Mouse (Mus musculus) cerebellum, adult 11-12 months (tissue): ENCODE data around the gene Zfp385b.

Experiments
- DNase-seq: peaks from one replicate; pipeline ENCODE4 v3.0.0; 2022

Zfp385b gene

DNA sequence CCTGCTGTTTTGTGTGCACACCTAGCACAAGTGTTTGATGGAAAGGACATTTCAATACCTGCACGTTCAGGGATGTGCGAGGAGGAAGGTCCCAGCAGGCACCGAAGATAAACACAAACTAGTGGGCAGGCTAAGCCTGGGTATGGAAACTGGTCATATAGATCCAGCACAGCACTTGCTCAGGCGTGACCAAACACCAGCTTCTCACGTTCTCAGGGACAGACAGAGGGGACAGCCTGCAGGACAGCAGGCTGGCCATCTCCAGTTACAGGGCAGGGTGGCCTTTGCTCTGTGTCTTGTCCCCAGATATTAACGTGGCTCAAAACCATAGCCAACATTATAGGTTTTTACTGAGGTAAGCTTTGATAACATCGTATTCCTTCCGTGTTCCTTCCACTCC lies 128.3 kb downstream of the Zfp385b start:
- no peak for DNase-seq

DNA sequence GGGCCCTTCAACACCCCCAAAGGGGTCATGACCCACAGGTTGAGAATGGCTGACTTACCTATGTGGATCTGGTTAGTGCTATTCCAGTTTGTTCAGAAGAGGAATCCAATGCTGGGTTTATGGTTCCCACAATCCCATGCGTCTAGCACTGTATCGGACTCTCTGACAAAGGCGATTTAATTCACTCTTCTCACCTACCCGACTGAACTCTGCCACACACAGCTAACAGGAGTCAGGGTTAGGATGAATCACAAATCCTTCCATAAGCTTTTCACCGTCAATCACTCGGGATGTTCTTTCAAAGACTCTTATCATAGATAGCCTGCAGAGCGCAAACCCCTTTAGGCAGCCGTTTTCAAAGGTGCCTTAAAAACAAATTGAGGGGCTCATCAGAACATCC lies 129.1 kb downstream of the Zfp385b start:
- DNase-seq = no peak

DNA sequence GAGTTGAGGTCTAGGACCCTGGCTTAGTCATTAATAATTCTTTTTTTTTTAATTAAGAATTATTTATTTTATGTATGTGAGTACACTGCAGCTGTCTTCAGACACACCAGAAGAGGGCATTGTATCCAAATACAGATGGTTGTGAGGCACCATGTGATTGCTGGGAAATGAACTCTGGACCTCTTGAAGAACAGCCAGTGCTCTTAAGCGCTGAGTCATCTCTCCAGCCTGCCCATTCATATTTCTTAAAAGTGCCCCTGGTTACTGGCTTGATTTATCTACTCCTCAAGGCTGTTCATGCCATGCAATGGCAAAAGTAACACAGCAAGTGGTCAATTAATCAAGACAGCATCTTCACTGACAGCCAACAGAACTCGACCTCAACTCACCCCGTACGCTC lies 130.8 kb downstream of the Zfp385b start:
- no peak for DNase-seq

DNA sequence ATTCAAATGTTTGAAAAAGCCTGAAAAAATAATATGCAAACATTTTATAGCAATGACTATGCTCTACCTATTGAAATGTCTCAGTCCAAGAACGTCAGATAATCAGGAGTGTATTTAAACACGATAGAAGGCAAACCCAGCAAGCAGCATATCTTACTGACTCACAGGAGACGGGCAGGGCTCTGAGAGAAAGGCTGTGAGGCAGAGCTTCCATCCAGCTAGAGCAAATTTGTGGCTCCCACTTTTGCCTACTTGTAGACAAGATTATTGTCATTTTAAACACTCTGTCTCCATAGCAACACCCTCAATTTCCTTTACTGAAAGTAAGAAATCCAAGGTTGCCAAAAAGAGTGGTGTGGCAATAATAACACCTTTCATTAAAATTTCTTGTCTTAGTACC lies 135.4 kb downstream of the Zfp385b start:
- DNase-seq = no peak

DNA sequence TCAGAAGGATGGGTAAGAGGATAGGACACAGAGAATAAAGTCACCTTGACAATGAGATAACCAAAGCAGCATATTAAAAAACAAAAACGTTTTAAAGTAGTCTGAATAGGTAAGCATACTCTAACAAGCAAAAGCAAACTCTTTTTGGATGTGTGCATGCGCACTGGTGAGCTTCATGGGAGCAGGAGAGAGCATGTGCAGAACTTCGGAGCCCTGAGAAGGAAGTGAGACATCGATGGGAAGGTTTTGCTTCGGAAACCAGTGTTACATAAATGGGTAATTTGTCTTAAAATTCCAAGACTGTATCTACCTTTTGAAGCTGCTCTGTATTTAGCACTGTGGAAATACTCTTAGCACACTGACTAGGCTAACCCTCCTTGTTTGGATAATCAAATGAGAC lies 137.2 kb downstream of the Zfp385b start:
- no peak for DNase-seq

DNA sequence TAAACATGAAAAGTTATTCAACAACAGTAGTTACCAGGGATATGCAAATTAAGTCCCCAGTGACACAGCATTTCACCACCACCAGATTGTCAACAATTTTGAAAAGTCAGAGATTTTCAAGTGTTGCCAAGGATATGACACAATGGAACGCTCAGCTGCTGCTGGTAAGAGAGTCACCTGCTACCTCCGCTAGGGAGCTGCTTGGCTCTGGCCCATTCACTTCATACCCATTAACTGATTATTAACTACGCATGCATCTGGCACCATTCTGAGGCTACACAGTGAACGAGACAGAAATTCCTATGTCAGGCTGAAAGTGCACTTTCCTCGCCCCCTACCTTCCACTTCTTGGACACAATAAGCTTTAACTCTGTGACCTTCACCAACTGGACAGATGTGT lies 137.7 kb downstream of the Zfp385b start:
- DNase-seq = peak; percentile 38

DNA sequence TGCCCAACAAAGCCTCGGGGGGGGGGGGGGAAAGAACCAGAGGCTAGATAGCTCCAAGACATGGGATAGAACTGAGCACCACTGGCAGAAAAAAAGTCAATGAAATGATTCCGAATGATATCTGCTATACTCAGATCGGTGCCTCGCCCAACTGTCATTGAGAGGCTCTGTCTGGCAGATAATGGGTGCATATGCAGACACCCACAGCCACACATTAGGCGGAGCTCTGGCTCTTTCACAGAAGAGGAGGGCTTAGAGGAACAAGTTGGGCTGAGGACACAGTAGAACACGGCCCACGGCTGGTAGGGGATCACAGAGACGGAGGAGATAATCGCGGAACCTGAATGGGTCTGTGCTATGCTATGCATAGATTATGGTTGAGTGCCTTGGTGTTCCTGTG lies 145.7 kb downstream of the Zfp385b start:
- no peak for DNase-seq

DNA sequence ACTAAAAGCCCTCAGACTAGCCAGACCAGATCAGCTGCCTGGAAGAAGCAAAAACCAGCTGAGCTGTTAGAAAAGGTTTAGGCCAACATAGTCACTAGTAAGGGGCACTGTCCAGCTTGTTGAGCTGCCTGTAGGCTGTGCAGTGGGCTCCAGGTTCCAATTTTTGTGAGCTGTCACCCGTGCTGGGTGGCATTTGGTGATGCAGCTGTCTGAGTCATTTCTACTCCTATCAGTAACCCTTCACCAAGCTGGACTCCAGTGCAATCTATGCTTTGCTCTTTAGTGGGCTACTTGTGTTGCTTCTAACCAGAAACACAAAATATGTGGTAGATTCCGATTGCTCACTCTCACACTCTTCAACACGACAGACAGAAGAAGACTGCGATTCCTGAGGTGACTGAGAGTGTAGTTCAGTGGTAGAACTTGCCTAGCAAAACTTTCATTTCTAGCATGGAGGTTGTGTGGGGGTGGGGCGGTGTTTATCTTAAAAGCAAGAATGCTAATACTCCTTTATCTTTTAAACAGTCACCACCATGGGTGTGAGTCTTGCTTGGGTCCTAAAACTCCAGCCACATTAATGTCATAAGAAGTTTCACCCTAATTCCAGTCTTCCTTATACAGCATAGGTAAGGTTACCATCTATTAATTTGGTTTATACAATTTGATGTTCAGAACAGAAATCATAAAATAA lies 147.1 kb downstream of the Zfp385b start:
- no peak for DNase-seq

DNA sequence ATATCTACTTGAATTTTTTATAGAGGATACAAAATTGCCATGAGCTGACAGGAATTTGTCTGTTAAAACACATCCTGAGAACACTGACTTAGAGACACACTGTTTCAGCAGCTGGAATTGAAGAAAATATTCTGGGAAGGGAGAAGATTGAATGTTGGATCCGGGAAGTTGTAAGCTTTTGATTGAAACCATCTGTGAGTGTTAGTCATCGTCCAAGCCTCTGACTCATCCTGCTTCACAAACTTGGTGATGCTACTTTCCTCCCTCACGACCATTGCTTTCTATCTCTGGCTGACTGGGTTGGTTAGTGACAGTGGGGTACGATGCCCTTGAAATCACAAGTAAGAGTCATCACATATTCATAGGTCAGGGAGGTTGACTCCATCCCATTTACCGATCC lies 157.3 kb downstream of the Zfp385b start:
- DNase-seq = no peak

DNA sequence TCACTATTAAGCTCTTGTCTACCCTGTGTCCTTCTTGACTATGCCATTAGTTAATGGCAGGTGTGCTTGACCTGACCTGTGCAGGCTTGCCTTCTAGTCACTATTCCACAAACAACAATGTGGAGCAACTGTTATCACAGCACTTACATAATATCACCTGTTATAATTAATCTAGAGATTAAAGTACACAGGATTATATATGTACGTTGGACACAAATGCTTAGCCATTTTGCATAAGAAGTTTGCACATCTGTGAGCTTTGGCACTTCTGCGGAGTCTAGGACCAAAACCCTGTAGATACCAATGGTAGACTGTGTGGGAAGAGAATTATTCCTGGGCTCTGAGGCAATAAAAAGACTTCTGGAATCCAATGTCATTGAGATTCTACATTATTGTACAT lies 165.8 kb downstream of the Zfp385b start:
- DNase-seq = no peak

DNA sequence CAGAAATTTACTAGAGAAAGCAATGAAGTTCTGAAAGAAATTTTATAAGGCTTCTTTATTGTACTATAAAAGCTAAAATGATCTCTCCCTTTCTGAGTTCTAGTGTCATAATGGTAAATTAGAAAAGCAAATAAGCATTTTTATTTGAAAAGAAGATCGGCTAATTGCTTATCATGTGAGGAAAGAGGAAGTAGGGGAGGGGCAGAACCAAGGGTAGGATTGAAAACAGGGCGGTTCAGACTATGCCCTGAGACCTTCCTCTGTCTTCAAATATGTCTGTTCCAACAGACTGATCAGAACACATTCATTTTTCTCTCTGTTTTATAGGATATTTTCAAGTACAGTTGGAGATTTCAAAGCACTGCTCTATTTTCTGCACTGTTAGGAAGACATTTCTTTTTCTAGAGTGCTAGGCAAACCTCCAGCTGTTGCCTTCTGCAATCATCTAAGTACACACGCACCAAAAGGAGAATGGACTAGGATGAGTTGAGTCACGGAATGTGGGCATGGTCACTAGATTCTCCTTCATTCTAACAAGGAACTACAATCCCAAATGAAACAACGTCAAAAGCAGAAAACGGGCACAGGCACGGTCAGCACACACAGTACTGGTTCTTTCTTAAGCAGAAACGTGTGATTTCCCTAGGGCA lies 177.8 kb downstream of the Zfp385b start:
- no peak for DNase-seq

DNA sequence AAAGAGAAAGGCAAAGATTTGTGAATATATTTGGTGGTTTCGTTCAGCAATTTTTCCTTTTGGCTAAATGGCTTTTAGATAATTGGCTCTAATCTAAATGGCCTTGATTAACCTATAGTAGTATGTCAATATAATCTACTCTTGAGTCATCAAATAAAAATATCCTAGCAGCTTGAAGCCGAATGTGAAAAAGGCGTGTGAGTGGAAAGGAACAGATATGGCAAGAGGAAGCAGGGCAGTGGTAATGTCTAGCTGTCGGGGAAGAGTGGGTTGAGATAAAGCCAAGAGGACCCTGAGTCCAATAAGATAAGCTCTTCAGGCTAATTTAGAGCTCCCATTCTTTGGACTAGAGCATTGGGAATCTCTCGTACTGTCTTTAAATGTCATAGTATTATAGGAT lies 179.4 kb downstream of the Zfp385b start:
- DNase-seq = no peak

DNA sequence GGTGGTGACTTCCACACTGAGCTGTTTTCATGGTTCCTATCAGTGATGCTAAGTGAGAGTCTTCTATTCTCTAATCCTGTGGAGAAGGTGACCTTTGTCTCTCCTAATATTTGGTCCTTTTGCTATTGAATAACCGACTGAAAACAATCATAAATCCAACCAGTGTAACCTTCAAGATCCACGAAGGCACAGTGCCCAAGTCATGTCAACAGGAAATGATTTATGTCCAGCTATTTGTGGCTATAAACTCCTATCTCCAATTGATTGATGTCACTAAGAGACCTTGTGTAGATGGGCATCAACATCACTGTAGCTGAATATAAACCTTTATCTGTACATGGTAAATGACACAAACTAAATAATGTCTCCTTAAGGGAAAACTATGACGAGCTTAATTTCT lies 187.8 kb downstream of the Zfp385b start:
- DNase-seq = no peak

DNA sequence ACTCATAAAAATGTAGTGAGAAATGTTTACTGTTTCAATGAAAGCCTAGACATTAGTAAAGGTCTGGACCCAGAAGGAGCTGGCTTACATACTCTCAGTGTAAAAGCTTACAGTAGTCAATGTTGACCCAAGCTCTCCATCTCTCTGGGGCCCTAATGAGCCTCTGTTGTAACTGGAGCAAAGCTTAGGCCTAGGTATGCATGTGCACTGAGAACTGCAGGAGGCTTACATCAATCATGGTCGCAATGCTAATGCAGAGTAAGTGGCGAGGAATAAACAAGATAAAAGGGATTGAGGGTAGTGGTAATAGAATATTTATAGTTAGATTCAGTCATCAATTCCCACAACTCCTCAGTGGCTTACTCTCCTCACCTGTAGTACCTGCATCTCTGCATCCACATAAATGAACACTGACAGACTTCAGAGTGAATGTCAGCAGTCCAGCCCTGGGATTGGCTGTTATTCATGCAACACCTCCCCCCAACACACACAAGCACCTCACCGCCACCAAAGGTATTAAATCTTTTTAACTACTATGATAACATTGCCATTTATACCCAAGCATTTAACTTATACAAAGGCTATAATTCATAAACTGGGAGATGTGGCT lies 191.7 kb downstream of the Zfp385b start:
- no peak for DNase-seq

DNA sequence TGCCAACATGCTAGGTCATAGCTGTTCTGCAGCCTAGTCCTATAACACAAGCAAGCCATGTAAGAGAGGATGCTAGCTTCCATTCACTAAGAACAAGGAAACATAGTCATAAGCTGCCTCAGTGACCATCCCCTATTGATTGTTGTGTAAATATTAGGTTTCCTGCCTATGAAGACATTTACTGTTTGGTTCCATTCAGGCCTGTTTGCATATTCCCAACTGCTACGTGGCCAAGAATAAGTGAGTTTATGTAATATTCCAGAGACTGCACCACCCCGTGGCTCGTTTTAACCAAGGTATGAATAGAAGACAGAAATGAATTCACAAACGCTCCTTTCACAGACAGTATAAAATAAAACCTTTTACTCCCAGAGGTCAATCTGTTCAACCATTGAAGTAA lies 200.8 kb downstream of the Zfp385b start:
- no peak for DNase-seq

DNA sequence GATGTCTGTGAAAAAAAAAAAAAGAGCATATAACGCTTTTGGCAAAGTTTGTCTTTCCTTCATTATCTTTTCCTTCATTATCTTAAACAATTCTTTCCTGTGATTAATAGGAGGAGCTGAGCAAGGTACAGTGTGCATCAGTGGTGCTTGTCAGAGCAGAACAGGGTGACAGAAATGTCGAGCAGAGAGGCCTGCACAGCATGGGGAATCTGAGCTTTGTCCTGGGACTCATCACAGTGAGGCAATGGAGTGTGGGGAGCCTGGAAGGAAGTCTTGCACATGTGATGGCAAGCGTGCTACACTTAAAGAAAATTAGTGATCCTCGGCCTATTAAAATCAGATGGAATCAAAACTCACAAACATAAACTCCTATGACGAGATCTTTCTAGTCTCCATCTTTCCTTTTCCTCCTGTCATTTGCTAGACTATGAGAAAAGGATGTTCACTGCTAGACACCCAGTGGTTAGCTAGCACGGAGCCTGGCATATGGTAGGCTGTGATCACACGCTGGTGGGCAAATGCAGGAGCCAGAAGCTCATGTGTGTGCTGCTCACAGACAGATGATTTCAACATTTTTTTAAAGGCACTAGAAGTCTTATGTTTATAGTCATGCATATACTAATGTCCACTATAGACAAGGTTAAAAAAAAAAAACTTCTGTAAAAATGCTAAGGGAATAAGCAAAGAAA lies 209.0 kb downstream of the Zfp385b start:
- no peak for DNase-seq

DNA sequence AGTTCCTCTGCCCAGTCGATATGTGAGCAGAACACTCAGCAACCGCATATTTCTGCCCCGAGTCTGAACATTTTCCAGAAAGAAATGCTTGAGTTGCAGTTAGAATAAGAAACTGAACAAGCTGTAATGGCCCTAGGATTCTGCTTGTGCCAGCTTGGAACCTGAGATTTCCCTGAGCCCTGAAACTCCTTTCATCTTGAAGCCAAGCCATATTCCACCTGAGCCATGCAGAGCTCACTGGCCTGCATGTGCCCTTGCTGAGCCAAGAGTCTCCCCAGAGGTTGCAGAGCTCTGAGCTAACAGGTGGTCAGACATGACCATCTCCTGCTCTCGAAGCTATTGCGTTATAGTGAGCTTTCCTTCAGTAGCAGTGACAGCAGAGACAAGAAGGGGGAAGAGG lies 210.0 kb downstream of the Zfp385b start:
- DNase-seq = peak; percentile 31

DNA sequence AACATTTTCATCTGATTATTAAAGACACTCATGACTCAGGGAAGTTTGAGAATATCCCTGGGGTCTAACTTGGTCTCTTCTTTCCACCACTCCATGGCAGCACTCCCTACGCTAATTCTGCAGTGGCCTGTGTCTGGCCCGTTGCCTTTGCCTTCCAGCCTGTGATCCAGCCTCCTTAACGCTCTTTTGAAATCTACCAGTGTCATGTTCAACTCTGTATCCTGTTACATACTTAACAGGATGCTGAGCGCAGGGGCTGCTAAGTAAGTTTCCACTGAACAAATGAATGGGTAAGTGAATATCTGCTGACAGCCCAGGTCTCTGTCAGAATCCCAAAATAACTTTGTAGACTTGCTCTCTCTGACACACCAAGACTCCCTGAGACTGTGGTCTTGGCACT lies 210.8 kb downstream of the Zfp385b start:
- DNase-seq = no peak

DNA sequence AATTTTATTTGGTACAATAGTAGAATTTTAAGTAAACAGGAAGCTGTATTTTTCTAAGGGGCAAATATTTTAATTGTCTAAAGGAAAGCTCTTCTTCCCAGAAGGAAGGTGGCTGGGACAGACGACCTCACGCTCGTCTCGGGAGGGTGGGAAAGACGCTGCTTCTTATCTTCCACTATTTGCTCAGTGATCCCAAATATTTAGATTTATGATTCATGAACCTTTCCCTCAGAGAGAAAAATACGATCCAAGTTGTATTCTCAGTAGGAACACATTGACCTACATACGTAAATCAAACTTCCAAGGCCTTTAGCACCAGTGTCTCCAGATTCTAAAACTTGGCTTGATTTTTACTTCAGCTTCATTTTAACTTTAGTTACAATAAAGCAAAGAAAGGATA lies 226.0 kb downstream of the Zfp385b start:
- no peak for DNase-seq

DNA sequence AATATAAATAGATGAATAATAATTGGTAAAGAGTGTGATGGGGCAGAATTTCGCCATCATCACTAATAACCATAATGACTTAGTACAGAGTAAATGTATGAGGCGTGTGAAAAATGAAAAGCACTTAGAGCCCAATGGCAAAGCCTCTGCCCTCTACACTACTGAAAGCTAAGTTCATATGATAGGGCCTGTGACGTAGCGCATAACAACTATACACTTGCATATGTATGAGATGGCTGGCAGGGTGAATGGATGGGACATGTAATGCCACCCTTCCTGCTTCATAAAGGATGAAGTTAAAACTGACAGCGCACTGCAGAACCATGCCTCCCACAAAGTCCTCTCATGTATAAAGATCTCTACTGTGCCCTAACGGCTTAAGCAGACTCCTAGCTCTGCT lies 226.9 kb downstream of the Zfp385b start:
- no peak for DNase-seq

DNA sequence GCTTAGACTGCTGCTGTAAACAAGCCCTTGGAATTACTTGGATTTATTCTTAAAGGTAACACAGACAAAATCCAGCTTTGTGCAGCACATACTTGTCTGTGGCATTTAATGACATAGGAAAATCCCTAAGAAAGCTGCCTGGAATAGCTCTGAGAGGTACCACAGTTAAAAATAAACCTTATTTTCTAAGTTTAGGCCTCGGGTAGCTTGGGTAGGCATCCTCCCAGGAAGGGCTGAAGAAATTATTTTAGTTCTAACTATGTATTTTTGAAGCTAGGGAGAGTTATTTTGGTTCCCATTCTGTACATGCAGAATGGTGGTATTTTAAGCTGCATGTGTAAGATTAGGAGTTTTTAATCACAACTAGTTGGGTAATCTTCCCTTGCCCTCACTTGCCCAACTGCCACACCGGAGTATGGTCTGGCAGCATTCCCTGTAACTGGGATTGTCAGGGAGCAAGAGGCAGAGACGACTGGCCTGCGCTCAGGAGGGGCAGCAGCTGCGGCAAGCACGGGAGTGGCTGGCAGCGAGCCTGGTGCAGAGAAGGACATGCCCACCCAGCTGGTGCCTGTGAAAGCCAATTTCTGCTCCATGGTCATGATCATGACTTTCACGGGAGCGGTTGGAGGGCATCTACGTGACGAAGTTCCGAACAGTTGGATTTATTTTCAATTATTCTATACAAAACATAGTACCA lies 230.1 kb downstream of the Zfp385b start:
- DNase-seq = peak; percentile 89

DNA sequence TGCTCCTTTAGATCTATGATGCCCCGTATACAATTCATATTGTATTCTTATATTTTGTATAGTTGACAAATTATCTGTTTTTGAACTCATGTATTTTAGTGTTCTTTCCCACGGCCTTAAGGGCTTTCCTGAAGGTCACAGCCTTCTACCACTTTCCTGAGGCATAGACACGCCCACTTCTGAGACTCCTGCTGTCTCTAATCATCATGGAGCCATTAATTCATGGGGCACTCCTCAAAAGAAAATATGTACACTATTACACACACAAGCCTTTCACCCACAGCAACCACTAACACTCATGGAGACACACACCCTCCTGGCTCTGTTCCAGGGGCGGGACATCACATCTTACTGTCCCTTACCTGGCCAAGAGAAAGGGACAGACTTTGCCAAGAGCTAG lies 232.1 kb downstream of the Zfp385b start:
- no peak for DNase-seq

DNA sequence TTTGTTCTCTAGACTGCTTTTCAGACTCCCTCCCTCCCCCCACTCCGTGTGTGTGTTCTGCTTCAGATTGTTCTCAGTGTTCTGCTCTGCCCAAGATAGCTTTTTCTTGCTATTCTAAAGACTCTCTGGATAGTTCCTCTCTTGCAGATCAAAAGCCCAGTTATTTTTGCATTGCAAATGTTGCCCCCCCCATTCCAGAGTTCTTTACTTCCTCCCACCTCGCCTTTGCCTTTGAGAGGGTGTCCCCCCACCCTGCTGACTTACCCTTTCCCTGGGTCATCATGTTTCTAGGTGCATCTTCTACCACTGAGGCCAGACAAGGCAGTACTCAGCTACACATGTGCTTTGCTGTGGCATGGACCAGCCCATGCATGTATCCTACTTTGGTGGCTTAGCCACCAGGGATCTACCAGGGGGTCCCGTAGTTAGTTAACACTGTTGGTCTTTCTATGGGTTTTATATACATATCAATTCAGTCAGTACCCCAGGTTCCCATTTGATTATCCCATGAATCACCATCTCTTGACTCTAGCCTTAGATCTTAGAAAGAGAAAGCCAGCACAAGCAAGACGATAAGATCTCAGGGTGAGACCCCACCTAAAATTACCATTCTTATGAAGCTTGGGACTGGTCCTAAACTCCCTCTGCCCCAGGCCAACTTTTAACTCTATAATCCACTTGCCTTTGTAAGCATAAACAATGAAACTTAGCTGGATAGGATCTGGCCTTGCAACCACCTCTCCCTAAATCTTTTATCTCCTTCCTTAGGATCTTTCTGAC lies 232.7 kb downstream of the Zfp385b start:
- no peak for DNase-seq
